Comparison of ENCODE assay signal across 8 mouse cellular contexts in the genomic region with DNA sequence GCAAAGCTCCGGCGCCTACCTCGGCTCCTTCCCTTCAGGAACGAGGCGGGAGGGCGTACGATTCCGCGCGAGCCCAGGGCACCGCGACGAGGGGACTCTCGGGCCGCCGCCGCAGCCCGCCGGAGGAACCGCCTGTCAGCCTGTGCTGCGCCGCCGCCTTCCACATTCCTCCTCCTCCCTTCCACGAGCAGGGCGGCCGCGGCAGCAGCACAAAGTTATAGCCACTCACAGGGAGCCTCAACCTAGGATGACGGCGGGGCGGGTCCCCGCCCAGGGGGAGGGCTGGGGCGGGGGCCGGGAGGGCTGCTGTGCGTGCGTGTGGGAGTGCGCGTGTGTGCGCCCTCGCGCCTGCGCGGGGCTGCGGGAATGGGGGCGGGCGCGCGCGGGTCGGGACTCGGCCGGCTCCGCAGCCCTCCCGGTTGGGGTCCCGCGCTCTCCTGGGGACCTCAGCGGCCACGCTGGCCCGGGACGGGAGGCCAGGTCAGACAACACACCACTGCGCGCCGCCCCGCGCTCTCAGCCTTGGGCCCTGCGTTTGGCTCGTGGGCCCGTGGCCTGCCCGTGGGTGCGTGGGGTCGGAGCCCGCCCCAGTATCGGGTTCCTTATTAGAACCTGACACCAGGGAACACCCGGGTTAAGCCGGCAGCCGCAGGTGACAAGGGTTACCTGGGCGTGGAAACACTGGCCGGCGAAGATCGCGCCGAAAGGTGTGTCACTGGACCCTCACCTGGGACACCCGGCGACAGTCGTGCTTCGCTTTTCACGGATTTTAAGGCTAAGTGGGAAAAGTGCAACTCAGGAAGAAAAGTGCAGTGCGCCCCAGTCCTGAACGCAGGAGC. TPM values are rescaled to one million over a fixed set of nuclear protein-coding genes. Genes with fewer than 3 reads are reported as not detected.
DNase-seq lines count a peak whose midpoint lies in the region; ATAC-seq and TF ChIP-seq lines count a peak whose summit lies in the region.

A gene (minus strand): TSS at position 249 of the 839 bp plus-strand sequence.

- under 1% methylated on average over 79 of the region's 88 CpGs for WGBS in hindbrain, embryonic 11.5 days
- WGBS in lung, postnatal 0 days, result 0% methylated on average over 52 of the region's 88 CpGs

- peak within 1 kb of the TSS; percentile 79 for H3K4me3 ChIP-seq in hindbrain, embryonic 11.5 days (ENCODE audit: low read depth, low read length)
- peak within 1 kb of the TSS; percentile 85 for H3K4me3 ChIP-seq in lung, postnatal 0 days (ENCODE audit: low read depth, low read length)

- H3K27ac ChIP-seq in hindbrain, embryonic 11.5 days (ENCODE audit: low read depth, low read length), result peak within 1 kb of the TSS; percentile 92
- peak within 1 kb of the TSS; percentile 96 for H3K27ac ChIP-seq in lung, postnatal 0 days (ENCODE audit: low read length)

- peak; percentile 12; the same call in 1 of the 2 replicates for TF ChIP-seq CTCF in lung, postnatal 0 days (IDR thresholded peaks at IDR 0.05)

- peaks cover 5% of the 10 kb centered on the region; the same call in 1 of the 2 replicates for H3K4me1 ChIP-seq in hindbrain, embryonic 11.5 days (replicated peaks; ENCODE audit: control insufficient read depth, insufficient read depth, low read length)
- H3K4me1 ChIP-seq in lung, postnatal 0 days (ENCODE audit: insufficient read depth, low read depth, low read length), result peaks cover 17% of the 10 kb centered on the region

- no peak; the same call in 1 of the 2 replicates for TF ChIP-seq EP300 in lung, postnatal 0 days (IDR thresholded peaks at IDR 0.05)

- peak; percentile 69 for ATAC-seq in hindbrain, embryonic 11.5 days (ENCODE audit: low FRiP score)
- ATAC-seq in lung, postnatal 0 days, result peak; percentile 77

- peaks cover 14% of the 10 kb centered on the region for H3K27me3 ChIP-seq in hindbrain, embryonic 11.5 days (ENCODE audit: control insufficient read depth, insufficient read depth, low read length)
- no peaks in the 10 kb centered on the region for H3K27me3 ChIP-seq in lung, postnatal 0 days (replicated peaks; ENCODE audit: insufficient read depth, low read length)

- peak within 1 kb of the TSS; percentile 73 for H3K9ac ChIP-seq in hindbrain, embryonic 11.5 days (ENCODE audit: low read depth, low read length)
- peak within 1 kb of the TSS; percentile 88 for H3K9ac ChIP-seq in lung, postnatal 0 days (replicated peaks; ENCODE audit: low read depth)

- peak within 1 kb of the TSS; percentile 98 for H3K4me2 ChIP-seq in hindbrain, embryonic 11.5 days (replicated peaks; ENCODE audit: low read depth, low read length)
- H3K4me2 ChIP-seq in lung, postnatal 0 days (replicated peaks; ENCODE audit: low read depth, low read length), result peak within 1 kb of the TSS; percentile 98

- peak; percentile 96 for DNase-seq in MN1 (ENCODE audit: low spot score)
- DNase-seq in cerebellum, postnatal 10 days, result peak; percentile 89 to 94
- peak; percentile 79 to 87 for DNase-seq in frontal cortex, postnatal 10 days (ENCODE audit: low spot score in 2 of 2)
- DNase-seq in hindbrain, embryonic 11.5 days (ENCODE audit: low spot score), result peak; percentile 88
- peak; percentile 85 to 88 for DNase-seq in layer of hippocampus, postnatal 10 days (ENCODE audit: low spot score in 2 of 2)
- peak; percentile 97 for DNase-seq in lung, postnatal 0 days (ENCODE audit: low spot score)
- peak; percentile 71 for DNase-seq in ovary, postnatal 14 days (ENCODE audit: low spot score)
- DNase-seq in thymus, postnatal 10 days (ENCODE audit: low spot score in 2 of 2), result peak; percentile 83 to 86

- H3K36me3 ChIP-seq in hindbrain, embryonic 11.5 days (ENCODE audit: control insufficient read depth, insufficient read depth, low read length), result no peaks in the 10 kb centered on the region
- no peaks in the 10 kb centered on the region for H3K36me3 ChIP-seq in lung, postnatal 0 days (ENCODE audit: insufficient read depth, low read length)

- no peaks in the 10 kb centered on the region for H3K9me3 ChIP-seq in hindbrain, embryonic 11.5 days (ENCODE audit: control insufficient read depth, low read length)
- no peaks in the 10 kb centered on the region for H3K9me3 ChIP-seq in lung, postnatal 0 days (ENCODE audit: low read length)

RNA-seq across cellular contexts. Expression of the gene that starts here (rescaled TPM):
- 3.6 and 5.0 TPM in 2 replicates for polyA plus RNA-seq in hindbrain, embryonic 11.5 days (2014; fragmentation: Nextera tagmentation; extraction: Ambion mirVana)
- total RNA-seq in layer of hippocampus, postnatal 10 days (2021), result 10 to 100 TPM; 31.0 to 32.2 TPM
- 15.2 and 22.9 TPM in 2 replicates for polyA plus RNA-seq in lung, postnatal 0 days (2015; fragmentation: Nextera tagmentation; extraction: Ambion mirVana)

Comparison
In these comparisons a context has a peak if more than half of its experiments do, and no peak if none do; other contexts are left out.
1. Peak in every context shown above with its lines: DNase-seq, ATAC-seq, H3K4me3 ChIP-seq and H3K27ac ChIP-seq.